In genomic region chr13:24936772-24937107, GRCm38 (mm10) we compare ENCODE assay signal across 7 mouse cellular contexts. TPM values are rescaled to one million over a fixed set of nuclear protein-coding genes. Genes with fewer than 3 reads are reported as not detected.
DNase-seq lines count a peak whose midpoint lies in the region; ATAC-seq and TF ChIP-seq lines count a peak whose summit lies in the region.

No protein-coding gene starts in this region.

- ATAC-seq in lung, embryonic 15.5 days (ENCODE audit: borderline replicate concordance, extremely low read depth, low FRiP score, low TSS enrichment): 0 out of 2 replicates have a peak, but pooled peaks have one; percentile 7
- no peak for ATAC-seq in forebrain, embryonic 11.5 days (replicated peaks; ENCODE audit: low FRiP score)
- ATAC-seq in limb, embryonic 11.5 days (ENCODE audit: insufficient number of reproducible peaks, low FRiP score, low TSS enrichment, low read depth): peak; percentile 27; the same call in 1 of the 2 replicates

- WGBS in lung, embryonic 15.5 days: 33% methylated on average over 5 of the region's 5 CpGs
- 55% methylated on average over 5 of the region's 5 CpGs for WGBS in forebrain, embryonic 11.5 days
- WGBS in limb, embryonic 11.5 days: 54% methylated on average over 5 of the region's 5 CpGs
- 26% methylated on average over 5 of the region's 5 CpGs for WGBS in olfactory bulb, adult 2 months

- H3K27ac ChIP-seq in lung, embryonic 15.5 days: no peak overlapping the region
- H3K27ac ChIP-seq in forebrain, embryonic 11.5 days (ENCODE audit: low read depth, low read length): no peak overlapping the region
- no peak overlapping the region for H3K27ac ChIP-seq in limb, embryonic 11.5 days (replicated peaks; ENCODE audit: low read depth, low read length)
- peak overlapping the region; percentile 81 for H3K27ac ChIP-seq in olfactory bulb, adult 2 months (ENCODE audit: insufficient read depth, low read depth, low read length)

- no peak for TF ChIP-seq CTCF in olfactory bulb, adult 2 months (IDR thresholded peaks at IDR 0.05; ENCODE audit: insufficient read depth, low read depth, low read length)

- DNase-seq in lung, postnatal 36 days: no peak
- DNase-seq in forebrain, embryonic 11.5 days (ENCODE audit: low spot score): no peak
- no peak for DNase-seq in limb, embryonic 11.5 days (ENCODE audit: low spot score)
- no peak for DNase-seq in left cerebral cortex, adult 18-20 months (ENCODE audit: low spot score in 2 of 2)
- DNase-seq in T-cell, adult 2 months (ENCODE audit: low spot score): no peak

- H3K36me3 ChIP-seq in lung, embryonic 15.5 days: no peaks in the 10 kb centered on the region
- H3K36me3 ChIP-seq in forebrain, embryonic 11.5 days (ENCODE audit: control insufficient read depth, insufficient read depth, low read length): no peaks in the 10 kb centered on the region
- H3K36me3 ChIP-seq in limb, embryonic 11.5 days (ENCODE audit: control insufficient read depth, insufficient read depth, low read length): no peaks in the 10 kb centered on the region

- H3K9ac ChIP-seq in lung, embryonic 15.5 days: peak overlapping the region; percentile 88
- H3K9ac ChIP-seq in forebrain, embryonic 11.5 days (ENCODE audit: low read length): peak overlapping the region; percentile 92
- H3K9ac ChIP-seq in limb, embryonic 11.5 days (ENCODE audit: low read length): peak overlapping the region; percentile 94

- H3K27me3 ChIP-seq in lung, embryonic 15.5 days: no peaks in the 10 kb centered on the region
- no peaks in the 10 kb centered on the region for H3K27me3 ChIP-seq in forebrain, embryonic 11.5 days (ENCODE audit: control insufficient read depth, insufficient read depth, low read length)
- H3K27me3 ChIP-seq in limb, embryonic 11.5 days (ENCODE audit: control insufficient read depth, insufficient read depth, low read length): no peaks in the 10 kb centered on the region

- peak overlapping the region; percentile 90 for H3K4me3 ChIP-seq in lung, embryonic 15.5 days
- peak overlapping the region; percentile 82 for H3K4me3 ChIP-seq in forebrain, embryonic 11.5 days (ENCODE audit: low read depth, low read length)
- peak overlapping the region; percentile 82 for H3K4me3 ChIP-seq in limb, embryonic 11.5 days (ENCODE audit: low read depth, low read length)
- H3K4me3 ChIP-seq in olfactory bulb, adult 2 months (ENCODE audit: insufficient read depth, low read depth, low read length): peak overlapping the region; percentile 95

- TF ChIP-seq POLR2A in olfactory bulb, adult 2 months (IDR thresholded peaks at IDR 0.05; ENCODE audit: insufficient read depth, low read depth, low read length): no peak

- H3K4me2 ChIP-seq in lung, embryonic 15.5 days: peak overlapping the region; percentile 84
- H3K4me2 ChIP-seq in forebrain, embryonic 11.5 days (ENCODE audit: low read depth, low read length, severe bottlenecking): peak overlapping the region; percentile 88
- peak overlapping the region; percentile 85 for H3K4me2 ChIP-seq in limb, embryonic 11.5 days (ENCODE audit: low read depth, severe bottlenecking)

- no peaks in the 10 kb centered on the region for H3K9me3 ChIP-seq in lung, embryonic 15.5 days
- no peaks in the 10 kb centered on the region for H3K9me3 ChIP-seq in forebrain, embryonic 11.5 days (ENCODE audit: control insufficient read depth, low read length)
- no peaks in the 10 kb centered on the region for H3K9me3 ChIP-seq in limb, embryonic 11.5 days (ENCODE audit: control insufficient read depth, low read length)

- H3K4me1 ChIP-seq in lung, embryonic 15.5 days: peaks cover 9% of the 10 kb centered on the region
- H3K4me1 ChIP-seq in forebrain, embryonic 11.5 days (replicated peaks; ENCODE audit: control insufficient read depth, insufficient read depth, low read length): 0 out of 2 replicates have a peak, but pooled peaks cover 2% of the 10 kb centered on the region
- H3K4me1 ChIP-seq in limb, embryonic 11.5 days (ENCODE audit: control insufficient read depth, insufficient read depth, low read length): no peaks in the 10 kb centered on the region
- H3K4me1 ChIP-seq in olfactory bulb, adult 2 months (ENCODE audit: control insufficient read depth, insufficient read depth, low read length): peaks cover 14% of the 10 kb centered on the region

RNA-seq across cellular contexts. Expression of gene Aldh5a1, which starts 0.7 kb away (rescaled TPM):
- 9.1 and 9.8 TPM in 2 replicates for polyA plus RNA-seq in lung, embryonic 15.5 days (2015; fragmentation: Nextera tagmentation; extraction: Ambion mirVana)
- 10.4 and 10.5 TPM in 2 replicates for polyA plus RNA-seq in forebrain, embryonic 11.5 days (2014; fragmentation: Nextera tagmentation; extraction: Ambion mirVana)
- 5.3 TPM in 2 replicates for polyA plus RNA-seq in limb, embryonic 11.5 days (2014; fragmentation: Nextera tagmentation; extraction: Ambion mirVana)
- not detected in 2 replicates for polyA plus RNA-seq in olfactory bulb, adult 2 months (2012; ENCODE audit: insufficient read depth, insufficient read length, low replicate concordance, missing spikeins)
- total RNA-seq in left cerebral cortex, adult 18-20 months (2021): 10 to 100 TPM; 59.0 to 60.6 TPM

RNA-seq across cellular contexts. Expression of gene Gpld1, which starts 6.2 kb away (rescaled TPM):
- polyA plus RNA-seq in lung, embryonic 15.5 days (2015; fragmentation: Nextera tagmentation; extraction: Ambion mirVana): 1.6 and 1.9 TPM in 2 replicates
- polyA plus RNA-seq in forebrain, embryonic 11.5 days (2014; fragmentation: Nextera tagmentation; extraction: Ambion mirVana): 0.44 and 0.87 TPM in 2 replicates
- 0.25 and 0.34 TPM in 2 replicates for polyA plus RNA-seq in limb, embryonic 11.5 days (2014; fragmentation: Nextera tagmentation; extraction: Ambion mirVana)
- polyA plus RNA-seq in olfactory bulb, adult 2 months (2012; ENCODE audit: insufficient read depth, insufficient read length, low replicate concordance, missing spikeins): not detected in 2 replicates
- 10 to 100 TPM; 19.5 to 22.3 TPM for total RNA-seq in left cerebral cortex, adult 18-20 months (2021)
